Mouse (Mus musculus) forebrain, embryonic 14.5 days (tissue): ENCODE data around the gene Josd1. TPM values are rescaled to one million over a fixed set of nuclear protein-coding genes. Genes with fewer than 3 reads are reported as not detected.
"Not testable (repeated sequence)": the region's sequence is repeated elsewhere in the genome, so short reads cannot be mapped to it uniquely, and the experiment has no call there.

ENCODE experiments used
- ATAC-seq: fragments of 200-750 bp; cut with Nextera tagmentation; 2 replicates; pipeline ENCODE4 v1.8.0; 2017; ENCODE audit warnings: mild to moderate bottlenecking, moderate library complexity
- DNase-seq: peaks from one replicate; pipeline ENCODE4 v3.0.0-alpha.2; 2015; ENCODE audit warnings: low spot score
- H3K27ac ChIP-seq: fragments of 300-500 bp; sonication (generic); 2 replicates; pipeline ENCODE4 v1.5.1; 2014; ENCODE audit warnings: low read depth, mild to moderate bottlenecking, control low read depth, low read length, moderate library complexity
- H3K27me3 ChIP-seq: fragments of 300-500 bp; sonication (generic); replicated peaks from 2 replicates; pipeline ENCODE4 v1.6.1; 2014; ENCODE audit warnings: low read length, control low read depth, mixed read lengths; ENCODE audit not compliant: control insufficient read depth, insufficient read depth
- H3K36me3 ChIP-seq: fragments of 300-500 bp; sonication (generic); 2 replicates; pipeline ENCODE4 v1.6.1; 2014; ENCODE audit warnings: low read length, control low read depth; ENCODE audit not compliant: control insufficient read depth, insufficient read depth
- H3K4me1 ChIP-seq: fragments of 300-500 bp; sonication (generic); 2 replicates; pipeline ENCODE4 v1.6.1; 2014; ENCODE audit warnings: antibody characterized with exemption, low read length, control low read depth; ENCODE audit not compliant: control insufficient read depth, insufficient read depth
- H3K4me2 ChIP-seq: fragments of 300-500 bp; sonication (generic); 2 replicates; pipeline ENCODE4 v1.6.1; 2014; ENCODE audit warnings: mild to moderate bottlenecking, control low read depth, low read length
- H3K4me3 ChIP-seq: fragments of 300-500 bp; sonication (generic); 2 replicates; pipeline ENCODE4 v1.5.1; 2014; ENCODE audit warnings: low read depth, low read length, control low read depth
- H3K9ac ChIP-seq: fragments of 300-500 bp; sonication (generic); 2 replicates; pipeline ENCODE4 v1.6.1; 2014; ENCODE audit warnings: mild to moderate bottlenecking, low read length, control low read depth, moderate library complexity
- H3K9me3 ChIP-seq: fragments of 300-500 bp; sonication (generic); replicated peaks from 2 replicates; pipeline ENCODE4 v1.6.1; 2016; ENCODE audit warnings: low read length, control low read depth, mixed read lengths; ENCODE audit not compliant: control insufficient read depth
- WGBS: fragments of 180-500 bp; shearing (Covaris S2); extraction: QIAGEN DNeasy Blood & Tissue Kit; methylation state at CpG from one replicate; pipeline ENCODE4 v1.1.7; 2014; 5-methylcytosine and 5-hydroxymethylcytosine counted together
- polyA plus RNA-seq: library from polyadenylated mRNA; unstranded; fragments of >200 nt; fragmentation: Nextera tagmentation; extraction: Ambion mirVana; gene quantifications from 2 replicates; pipeline ENCODE4 v1.2.1, GENCODE M21; 2014

The Josd1 gene
- polyA plus RNA-seq, 1 experiment from 2014 or later: 15.2 TPM

GRCm38 (mm10) chr15:79677936-79678335 is 9.8 kb downstream of the Josd1 start:
- Histone ChIP-seq H3K4me2 (no peak overlapping the region), H3K9ac (no peak overlapping the region), H3K9me3 (no peaks in the 10 kb centered on the region), H3K27ac (no peak overlapping the region), H3K27me3 (no peaks in the 10 kb centered on the region), H3K36me3 (peaks cover 53% of the 10 kb centered on the region), H3K4me1 (0 out of 2 replicates have a peak, but pooled peaks cover under 1% of the 10 kb centered on the region), H3K4me3 (no peak overlapping the region)
- DNase-seq (no peak), ATAC-seq (no peak)
- WGBS: 88% methylated on average over 2 of the region's 2 CpGs

- not testable (repeated sequence) for H3K27ac ChIP-seq, H3K27me3 ChIP-seq, ATAC-seq, H3K9ac ChIP-seq, H3K4me1 ChIP-seq, H3K9me3 ChIP-seq, DNase-seq
- WGBS: 82% methylated on average over 11 of the region's 11 CpGs
- peak overlapping the region; percentile 72 for H3K4me2 ChIP-seq
- H3K4me3 ChIP-seq: peak overlapping the region; percentile 90
- peaks cover 59% of the 10 kb centered on the region for H3K36me3 ChIP-seq
These were observed 15.8 kb downstream of the Josd1 start for GRCm38 (mm10) chr15:79671828-79672348.

GRCm38 (mm10) chr15:79670972-79671299 is 16.8 kb downstream of the Josd1 start:
- peak overlapping the region; percentile 90 for H3K4me3 ChIP-seq
- H3K4me2 ChIP-seq: peak overlapping the region; percentile 72
- 0 out of 2 replicates have a peak, but pooled peaks cover 4% of the 10 kb centered on the region for H3K4me1 ChIP-seq
- ATAC-seq: peak; percentile 52
- no peak overlapping the region for H3K27ac ChIP-seq
- H3K9ac ChIP-seq: peak overlapping the region; percentile 74
- DNase-seq: no peak
- H3K27me3 ChIP-seq: no peaks in the 10 kb centered on the region
- H3K9me3 ChIP-seq: no peaks in the 10 kb centered on the region
- H3K36me3 ChIP-seq: peaks cover 57% of the 10 kb centered on the region
- WGBS: under 1% methylated on average over 37 of the region's 37 CpGs

- Histone ChIP-seq H3K36me3 (peaks cover 58% of the 10 kb centered on the region), H3K9me3 (no peaks in the 10 kb centered on the region), H3K4me3 (peak within 1 kb of the TSS; percentile 90), H3K9ac (peak within 1 kb of the TSS; percentile 74), H3K27ac (no peak within 1 kb of the TSS), H3K4me1 (0 out of 2 replicates have a peak, but pooled peaks cover 4% of the 10 kb centered on the region), H3K27me3 (no peaks in the 10 kb centered on the region), H3K4me2 (peak within 1 kb of the TSS; percentile 72)
- peak; percentile 98 for ATAC-seq
- 18% methylated on average over 33 of the region's 33 CpGs for WGBS
- DNase-seq: peak; percentile 97
These were observed 17.3 kb downstream of the Josd1 start, which contains the start of gene Tomm22 for GRCm38 (mm10) chr15:79670249-79670971. Gene Tomm22 (plus strand): TSS chr15:79670861.

GRCm38 (mm10) chr15:79669195-79669594 is 18.5 kb downstream of the Josd1 start:
- no peaks in the 10 kb centered on the region for H3K27me3 ChIP-seq
- ATAC-seq (no peak), DNase-seq (no peak)
- H3K4me2 ChIP-seq: no peak overlapping the region
- 75% methylated on average over 10 of the region's 10 CpGs for WGBS
- no peak overlapping the region for H3K9ac ChIP-seq
- H3K27ac ChIP-seq: no peak overlapping the region
- H3K36me3 ChIP-seq: peaks cover 51% of the 10 kb centered on the region
- H3K9me3 ChIP-seq: no peaks in the 10 kb centered on the region
- 0 out of 2 replicates have a peak, but pooled peaks cover 4% of the 10 kb centered on the region for H3K4me1 ChIP-seq
- H3K4me3 ChIP-seq: no peak overlapping the region

- Histone ChIP-seq H3K4me1 (peaks cover 3% of the 10 kb centered on the region; the same call in 1 of the 2 replicates), H3K4me2 (no peak overlapping the region), H3K27ac (no peak overlapping the region), H3K36me3 (peaks cover 37% of the 10 kb centered on the region), H3K4me3 (no peak overlapping the region), H3K9me3 (no peaks in the 10 kb centered on the region), H3K9ac (no peak overlapping the region), H3K27me3 (no peaks in the 10 kb centered on the region)
- ATAC-seq: no peak
- no peak for DNase-seq
- WGBS: 93% methylated on average over 8 of the region's 8 CpGs
These were observed 23.1 kb downstream of the Josd1 start for GRCm38 (mm10) chr15:79664666-79665065.

GRCm38 (mm10) chr15:79661852-79662251 is 25.9 kb downstream of the Josd1 start:
- 72% methylated on average over 4 of the region's 4 CpGs for WGBS
- Histone ChIP-seq H3K27ac (no peak overlapping the region), H3K4me2 (no peak overlapping the region), H3K4me1 (peaks cover 5% of the 10 kb centered on the region; the same call in 1 of the 2 replicates), H3K9me3 (no peaks in the 10 kb centered on the region), H3K9ac (no peak overlapping the region), H3K27me3 (no peaks in the 10 kb centered on the region), H3K36me3 (peaks cover 29% of the 10 kb centered on the region), H3K4me3 (no peak overlapping the region)
- ATAC-seq (no peak), DNase-seq (peak; percentile 23)

GRCm38 (mm10) chr15:79658531-79659375 is 29.0 kb downstream of the Josd1 start, which contains the start of the genes Fam227a and Cby1:
Gene Fam227a (minus strand): TSS chr15:79658956.
Gene Cby1 (plus strand): TSS chr15:79659199.
- peaks cover 5% of the 10 kb centered on the region; the same call in 1 of the 2 replicates for H3K4me1 ChIP-seq
- no peaks in the 10 kb centered on the region for H3K9me3 ChIP-seq
- H3K27me3 ChIP-seq: no peaks in the 10 kb centered on the region
- under 1% methylated on average over 55 of the region's 55 CpGs for WGBS
- ATAC-seq (peak; percentile 93), DNase-seq (peak; percentile 95)
- H3K4me3 ChIP-seq: peak within 1 kb of the TSS; percentile 53
- peak within 1 kb of the TSS; percentile 62 for H3K4me2 ChIP-seq
- peak within 1 kb of the TSS; percentile 94 for H3K27ac ChIP-seq
- H3K9ac ChIP-seq: peak within 1 kb of the TSS; percentile 80
- H3K36me3 ChIP-seq: 0 out of 2 replicates have a peak, but pooled peaks cover 14% of the 10 kb centered on the region
